Comparison of ENCODE assay signal across 17 mouse cellular contexts in the genomic region with DNA sequence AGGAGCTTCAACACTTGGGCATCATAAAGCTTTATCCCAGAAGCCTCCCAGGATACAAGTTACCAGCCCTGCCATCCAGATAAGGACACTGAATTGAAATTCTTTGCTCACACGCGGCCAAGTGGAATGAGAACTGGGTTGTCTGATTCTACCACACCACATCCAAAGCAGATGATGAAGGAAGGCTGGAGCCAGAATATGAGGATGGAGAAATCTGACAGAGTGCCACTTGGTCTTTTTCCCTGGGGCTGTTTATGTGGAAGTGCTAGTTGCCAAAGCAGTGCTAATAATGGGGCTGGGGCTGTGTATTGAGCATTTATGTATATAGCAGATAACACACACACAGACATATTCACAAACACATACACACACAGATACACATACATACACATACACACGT.
A peak's percentile ranks its signal among the peaks of the same experiment; 100 is the strongest.
DNase-seq lines count a peak whose midpoint lies in the region; ATAC-seq lines count a peak whose summit lies in the region.
"Had no signal": no experiment of that assay in that cellular context is flagged by ENCODE, and none has a peak within 500 bp of the region (broad histone marks: within the 10 kb centered on the region; RNA-seq: fewer than 3 reads in every experiment).

No protein-coding gene starts in this region.

- peaks cover 50% of the 10 kb centered on the region for H3K4me1 ChIP-seq in limb, embryonic 15.5 days
- H3K4me1 ChIP-seq in forebrain, embryonic 13.5 days = peaks cover 16% of the 10 kb centered on the region

- no peak overlapping the region for H3K9ac ChIP-seq in limb, embryonic 15.5 days
- H3K9ac ChIP-seq in forebrain, embryonic 13.5 days = no peak overlapping the region
- H3K9ac ChIP-seq: embryonic facial prominence, embryonic 12.5 days; heart, embryonic 12.5 days; hindbrain, embryonic 15.5 days had no signal

- no peaks in the 10 kb centered on the region for H3K9me3 ChIP-seq in limb, embryonic 15.5 days
- H3K9me3 ChIP-seq in forebrain, embryonic 13.5 days (replicated peaks) = no peaks in the 10 kb centered on the region
- H3K9me3 ChIP-seq: embryonic facial prominence, embryonic 12.5 days; G1E; heart, embryonic 12.5 days; hindbrain, embryonic 15.5 days had no signal

- H3K4me2 ChIP-seq in limb, embryonic 15.5 days = no peak overlapping the region
- H3K4me2 ChIP-seq in forebrain, embryonic 13.5 days = no peak overlapping the region
- H3K4me2 ChIP-seq: embryonic facial prominence, embryonic 12.5 days; heart, embryonic 12.5 days; hindbrain, embryonic 15.5 days had no signal

- no peaks in the 10 kb centered on the region for H3K27me3 ChIP-seq in limb, embryonic 15.5 days
- peaks cover 11% of the 10 kb centered on the region; the same call in 1 of the 2 replicates for H3K27me3 ChIP-seq in forebrain, embryonic 13.5 days
- H3K27me3 ChIP-seq: embryonic facial prominence, embryonic 12.5 days; heart, embryonic 12.5 days; hindbrain, embryonic 15.5 days had no signal

- ATAC-seq in limb, embryonic 15.5 days (ENCODE audit: insufficient number of reproducible peaks, low FRiP score, low TSS enrichment, low read depth) = no peak
- no peak for ATAC-seq in forebrain, embryonic 13.5 days
- no peak for ATAC-seq in megakaryocyte-erythroid progenitor cell, adult 5-6 weeks (replicated peaks; ENCODE audit: low FRiP score, low TSS enrichment, poor library complexity, severe bottlenecking)
- ATAC-seq: CD4-positive, CD25-positive, alpha-beta regulatory T cell, adult 4 months had no signal

- H3K27ac ChIP-seq in limb, embryonic 15.5 days = peak overlapping the region; percentile 72
- H3K27ac ChIP-seq in forebrain, embryonic 13.5 days = no peak overlapping the region
- H3K27ac ChIP-seq: hindbrain, embryonic 15.5 days had no signal

- WGBS in limb, embryonic 15.5 days = 86% methylated on average over 3 of the region's 3 CpGs
- 89% methylated on average over 3 of the region's 3 CpGs for WGBS in forebrain, embryonic 13.5 days

- H3K36me3 ChIP-seq in limb, embryonic 15.5 days = no peaks in the 10 kb centered on the region
- no peaks in the 10 kb centered on the region for H3K36me3 ChIP-seq in forebrain, embryonic 13.5 days (ENCODE audit: poor library complexity, severe bottlenecking)
- H3K36me3 ChIP-seq: embryonic facial prominence, embryonic 12.5 days; G1E; heart, embryonic 12.5 days; hindbrain, embryonic 15.5 days had no signal

- no peak overlapping the region for H3K4me3 ChIP-seq in limb, embryonic 15.5 days
- no peak overlapping the region for H3K4me3 ChIP-seq in forebrain, embryonic 13.5 days
- H3K4me3 ChIP-seq: embryonic facial prominence, embryonic 12.5 days; erythroblast, embryonic 14.5 days; heart, embryonic 12.5 days; hindbrain, embryonic 15.5 days had no signal

- peak; percentile 51 for DNase-seq in lung, postnatal 10 days
- no peak for DNase-seq in lung, postnatal 4 days
- DNase-seq in 3T3-L1 (ENCODE audit: low read depth, low spot score) = peak; percentile 44
- DNase-seq in NIH3T3 (ENCODE audit: low read depth) = peak; percentile 65
- DNase-seq: B cell, adult 2 months; cerebellum, adult 11 months; cerebellum, adult 8-10 months; embryo, embryonic 11 days had no signal

Comparison
In these comparisons a context has a peak if more than half of its experiments do, and no peak if none do; other contexts are left out.
1. DNase-seq: peak in lung, postnatal 10 days (single experiment), 3T3-L1 (single experiment) and NIH3T3 (single experiment); none in lung, postnatal 4 days (0 of 2).